Mouse (Mus musculus) embryo, embryonic 9.5 days (tissue): ENCODE measurements around the gene Gnpat.

Experiments
- DNase-seq: peaks from one replicate; pipeline ENCODE4 v3.0.0-alpha.2; 2017; ENCODE audit errors: extremely low spot score

Gene Gnpat

GRCm38 (mm10) chr8:124898251-124898905, 35.5 kb downstream of the Gnpat start:
- DNase-seq = no peak

DNA sequence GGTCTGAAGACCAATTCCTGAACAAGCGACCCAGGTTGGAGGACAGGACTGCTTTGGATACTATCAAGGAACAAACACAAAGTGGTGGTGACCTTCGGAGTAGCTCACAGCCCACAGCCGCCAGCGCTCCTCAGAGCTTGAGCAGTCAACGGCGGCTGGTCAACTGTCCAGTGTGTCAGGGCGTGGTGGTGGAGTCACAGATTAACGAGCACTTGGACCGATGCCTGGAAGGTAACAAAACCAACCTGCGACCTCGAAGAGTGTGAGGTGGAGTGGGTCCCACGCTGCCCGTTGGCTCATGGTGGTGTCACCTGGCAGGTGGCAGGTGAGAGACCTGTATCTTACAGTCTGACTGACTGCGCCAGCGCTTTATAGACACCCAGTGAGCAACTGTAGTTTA, 40.4 kb downstream of the Gnpat start:
- no peak for DNase-seq

DNA sequence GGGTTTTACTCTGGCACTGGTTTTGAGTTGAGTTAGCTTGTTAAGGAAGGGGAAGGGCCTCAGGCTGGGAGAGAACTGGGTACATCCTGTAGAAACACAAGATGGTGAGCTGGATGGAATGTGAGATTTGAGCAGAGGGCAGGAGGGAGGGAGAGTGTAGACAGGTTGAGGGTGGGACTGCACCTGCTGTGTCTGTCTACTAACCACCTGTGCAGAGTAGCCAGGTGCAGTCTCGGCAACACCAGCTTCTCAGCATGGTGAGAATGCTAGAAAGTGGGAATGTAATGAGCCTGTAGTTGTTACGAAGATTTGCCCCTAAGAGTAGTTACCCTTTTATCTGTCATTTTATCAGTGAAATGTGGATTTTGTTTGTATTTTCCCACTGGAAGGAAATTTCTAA, 42.6 kb downstream of the Gnpat start:
- no peak for DNase-seq

GRCm38 (mm10) chr8:124909936-124910335, 47.1 kb downstream of the Gnpat start:
- DNase-seq = no peak

DNA sequence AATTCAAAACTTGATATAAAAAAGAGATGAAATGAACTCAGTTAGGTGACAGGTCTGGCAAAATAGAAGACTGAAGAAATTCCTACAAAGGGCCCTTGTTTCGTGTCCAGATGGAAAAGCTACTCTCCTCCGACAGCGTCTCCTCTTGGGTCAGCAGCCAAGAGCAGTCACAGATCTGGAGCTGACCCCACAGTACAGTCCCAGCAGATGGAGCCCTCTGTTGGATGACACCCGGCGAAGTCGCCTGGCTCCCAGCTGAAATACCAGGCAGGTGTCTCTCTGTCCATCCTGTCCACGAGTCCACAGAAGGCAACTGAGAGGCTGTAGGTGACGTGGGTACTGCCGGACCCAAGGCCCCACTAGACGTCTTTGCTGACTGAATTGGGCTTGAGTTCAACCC, 47.5 kb downstream of the Gnpat start:
- DNase-seq = no peak

GRCm38 (mm10) chr8:124911938-124912872, 49.4 kb downstream of the Gnpat start:
- DNase-seq = no peak

GRCm38 (mm10) chr8:124914061-124914460, 51.2 kb downstream of the Gnpat start:
- no peak for DNase-seq

DNA sequence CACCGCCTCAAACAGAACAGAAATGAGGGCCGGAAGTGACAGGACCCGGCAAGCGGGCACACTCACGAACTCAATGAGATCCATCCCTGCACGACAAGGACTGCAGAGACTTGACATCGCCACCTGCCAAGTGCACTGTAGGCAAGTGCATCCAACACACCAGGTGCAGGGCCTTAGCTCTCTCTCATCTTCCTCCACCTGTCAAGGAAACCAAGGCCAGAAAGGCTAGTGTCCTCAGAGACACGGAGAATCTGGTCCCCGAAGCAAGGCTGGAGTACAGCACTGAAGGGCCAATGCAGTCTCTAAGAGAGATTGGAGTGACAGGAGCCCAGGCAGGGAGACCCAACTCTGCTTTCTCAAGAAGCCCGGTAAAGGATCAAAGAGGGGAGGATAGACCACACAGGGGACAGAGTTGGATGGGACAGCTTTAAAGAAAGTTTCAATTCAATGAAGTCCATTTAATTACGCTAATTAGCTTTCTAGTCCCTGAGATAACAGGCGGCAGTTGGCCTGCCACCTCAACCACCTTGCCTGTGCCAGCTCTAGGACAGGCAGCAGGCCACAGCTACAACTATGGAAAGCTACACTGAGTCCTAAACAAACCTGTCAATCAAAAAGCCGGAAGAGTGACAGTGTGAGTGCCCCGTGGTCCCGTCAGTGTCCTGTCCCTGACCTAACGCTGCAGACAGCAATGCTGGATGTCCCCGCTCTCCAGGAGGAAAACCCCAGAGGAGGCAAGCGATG, 55.1 kb downstream of the Gnpat start:
- no peak for DNase-seq

GRCm38 (mm10) chr8:124921369-124922279, 58.8 kb downstream of the Gnpat start:
- no peak for DNase-seq

DNA sequence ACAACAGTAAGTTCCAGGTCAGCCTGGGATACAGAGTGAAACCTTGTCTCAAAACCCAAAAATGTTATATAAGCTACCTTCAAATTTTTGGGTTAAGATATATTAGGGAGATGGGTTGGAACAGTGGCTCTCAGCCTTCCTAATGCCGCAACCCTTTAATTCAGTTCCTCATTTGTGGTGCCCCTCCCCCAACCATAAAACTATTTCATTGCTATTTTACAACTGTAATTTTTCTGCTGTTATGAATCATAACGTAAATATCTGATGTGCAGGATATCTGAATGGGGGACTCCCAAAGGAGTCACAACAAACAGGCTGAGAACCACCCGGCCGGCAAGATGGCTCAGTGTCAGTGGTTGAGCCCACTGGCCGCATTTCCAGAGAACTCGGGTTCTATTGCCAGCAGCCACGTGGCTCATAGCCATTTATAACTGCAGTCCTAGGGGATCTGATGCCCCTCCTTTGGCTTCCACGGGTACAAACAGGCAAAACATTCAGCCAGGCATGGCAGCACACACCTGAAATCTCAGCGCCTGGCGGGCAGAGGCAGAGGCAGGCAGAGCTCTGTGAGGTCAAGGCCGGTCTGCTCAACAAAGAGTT, 59.8 kb downstream of the Gnpat start:
- DNase-seq = no peak

- DNase-seq = no peak
Measured at GRCm38 (mm10) chr8:124923971-124924652, 61.3 kb downstream of the Gnpat start.

- no peak for DNase-seq
Measured at GRCm38 (mm10) chr8:124925544-124926266, 62.9 kb downstream of the Gnpat start.

GRCm38 (mm10) chr8:124926351-124926771, 63.5 kb downstream of the Gnpat start:
- DNase-seq = no peak

DNA sequence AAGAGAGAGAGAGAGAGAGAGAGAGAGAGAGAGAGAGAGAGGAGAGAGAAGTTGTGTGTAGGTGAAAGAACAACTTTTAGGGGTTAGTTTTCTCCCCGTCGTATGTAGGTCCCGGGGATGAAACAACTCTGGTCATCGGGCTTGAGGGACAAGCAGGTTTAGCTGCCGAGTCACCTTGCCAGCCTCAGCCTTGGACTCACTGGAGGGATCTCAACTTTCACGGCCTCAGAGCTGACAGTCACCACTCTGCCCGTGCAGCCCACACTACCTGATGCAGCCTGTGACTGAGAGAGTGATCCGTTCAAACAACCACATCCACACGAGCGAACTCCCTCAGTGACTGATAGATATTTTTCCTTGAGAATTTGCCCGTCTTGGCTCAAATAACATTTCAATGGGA, 66.2 kb downstream of the Gnpat start:
- no peak for DNase-seq

DNA sequence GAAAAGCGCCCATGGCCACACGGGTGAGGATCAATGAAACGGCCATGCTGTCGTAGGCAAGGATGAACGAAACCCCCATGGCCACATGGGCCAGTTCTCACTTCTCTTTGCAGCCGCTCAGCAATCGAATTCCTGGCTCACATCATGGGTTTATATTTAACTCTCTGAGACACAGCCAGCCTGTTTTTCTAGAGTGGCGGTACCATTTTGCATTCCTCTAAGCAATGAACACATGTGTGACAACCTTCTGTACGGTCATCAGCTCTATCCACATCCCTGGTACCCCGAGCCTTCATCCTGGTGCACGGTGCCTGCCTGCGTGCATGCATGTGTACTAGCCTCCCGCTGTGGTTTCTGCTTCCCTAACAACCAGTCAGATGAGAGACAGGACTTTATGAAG, 67.3 kb downstream of the Gnpat start:
- no peak for DNase-seq

DNA sequence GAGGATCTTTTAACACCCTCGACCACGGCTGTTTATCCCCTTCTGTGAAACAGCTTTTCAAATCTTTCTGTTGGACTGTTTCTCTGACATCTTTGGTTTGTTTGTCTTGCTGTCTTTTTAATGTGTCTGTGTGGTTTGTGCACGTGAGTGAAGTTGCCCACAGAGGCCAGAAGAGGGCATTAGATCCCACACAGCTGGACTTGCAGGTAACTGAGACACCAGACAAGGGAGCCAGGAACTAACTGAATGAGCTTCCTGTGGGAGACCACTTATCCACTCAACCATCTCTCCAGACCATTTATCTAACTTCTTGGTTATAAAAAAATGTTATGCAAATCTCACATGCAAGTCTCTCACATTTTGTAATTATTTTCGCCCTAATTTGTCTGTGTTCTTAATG, 67.8 kb downstream of the Gnpat start:
- no peak for DNase-seq

DNA sequence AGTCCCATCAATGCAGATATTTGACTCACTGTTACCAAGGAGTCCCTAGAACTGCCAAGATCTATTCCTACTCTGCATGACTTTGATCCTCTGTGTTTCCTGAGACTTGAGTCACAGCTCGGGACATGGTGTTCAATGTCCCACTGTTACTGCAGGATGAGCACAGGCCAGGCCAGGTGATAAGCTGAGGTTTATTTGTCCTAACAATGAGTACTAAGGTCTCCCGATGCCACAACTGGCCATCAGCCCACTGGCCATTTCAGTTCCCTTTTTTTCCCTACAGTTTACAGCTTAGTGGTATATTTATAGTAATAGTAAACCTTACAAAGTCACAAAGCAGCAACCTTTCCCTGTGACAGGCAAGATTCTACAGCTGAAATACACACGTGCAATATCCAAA, 69.6 kb downstream of the Gnpat start:
- DNase-seq = no peak

DNA sequence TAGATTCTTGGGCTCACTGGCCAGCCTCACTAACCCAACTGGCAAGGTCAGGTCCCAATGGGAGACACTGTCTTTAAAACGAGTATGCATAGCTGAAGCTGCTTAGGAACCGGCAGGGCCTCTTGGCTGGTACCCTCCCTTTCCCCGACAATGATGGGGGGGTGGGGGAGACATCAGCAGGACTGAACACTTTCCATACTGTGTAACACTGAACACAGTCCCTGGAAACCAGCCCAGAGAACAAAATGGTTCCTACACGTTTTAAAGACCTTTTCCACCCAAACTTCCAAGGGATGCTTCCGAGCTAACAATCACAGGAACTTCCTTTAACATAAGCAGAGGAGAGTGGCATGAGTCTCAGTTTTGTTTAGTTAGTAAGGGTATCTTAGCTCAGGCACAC, 72.3 kb downstream of the Gnpat start:
- no peak for DNase-seq

DNA sequence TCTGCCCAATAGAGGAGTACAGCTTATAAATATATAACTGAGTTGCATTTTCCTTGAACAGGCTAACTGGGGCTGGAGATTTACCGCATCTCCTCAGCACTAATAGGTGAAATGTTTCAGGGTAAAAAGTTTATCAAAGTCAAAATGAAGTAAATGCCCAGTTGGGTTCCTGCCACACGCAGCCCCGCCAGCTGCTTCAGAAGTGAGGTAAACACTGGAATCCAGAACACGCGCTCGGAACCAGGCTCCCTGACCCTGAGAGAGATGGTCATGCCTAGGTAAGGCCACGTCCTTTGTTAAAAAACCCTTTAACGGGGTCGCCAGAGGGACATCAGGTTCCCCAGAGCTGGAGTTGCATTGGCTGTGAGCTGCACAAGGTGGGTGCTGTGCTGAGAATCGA, 73.9 kb downstream of the Gnpat start:
- DNase-seq = no peak

DNA sequence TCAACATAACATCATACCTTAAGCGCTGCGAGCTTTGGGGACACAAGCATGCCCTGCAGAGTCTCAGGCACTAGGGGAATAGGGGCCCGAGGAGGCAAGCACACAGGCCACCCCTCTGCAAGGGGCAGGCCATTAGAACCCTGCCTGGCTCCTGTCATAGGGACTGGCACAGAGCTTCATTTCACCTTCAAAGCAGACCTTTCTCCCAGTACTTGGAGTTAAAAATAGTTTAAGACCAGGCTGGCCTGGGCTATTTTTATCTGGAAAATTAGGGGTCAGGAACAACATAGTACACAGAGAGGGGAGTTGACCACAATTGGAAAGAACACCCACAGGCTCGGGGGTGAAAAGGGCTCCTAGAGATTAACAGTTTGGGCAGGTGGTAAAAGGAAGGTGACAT, 74.5 kb downstream of the Gnpat start:
- DNase-seq = no peak
